Mouse (Mus musculus) olfactory bulb, adult 2 months (tissue): ENCODE measurements around the gene Gm28036. TPM values are rescaled to one million over a fixed set of nuclear protein-coding genes. Genes with fewer than 3 reads are reported as not detected.

Experiments used
- H3K27ac ChIP-seq: fragments of 200-500 bp; 2 replicates; pipeline ENCODE4 v1.5.1; 2012; ENCODE audit warnings: low read depth, low read length; ENCODE audit not compliant: insufficient read depth
- H3K4me1 ChIP-seq: fragments of 200-500 bp; 2 replicates; pipeline ENCODE4 v1.6.1; 2012; ENCODE audit warnings: low read length; ENCODE audit not compliant: control insufficient read depth, insufficient read depth
- H3K4me3 ChIP-seq: fragments of 200-500 bp; 2 replicates; pipeline ENCODE4 v1.5.1; 2012; ENCODE audit warnings: mild to moderate bottlenecking, low read depth, low read length, moderate library complexity; ENCODE audit not compliant: insufficient read depth
- CTCF ChIP-seq: fragments of 200-500 bp; IDR thresholded peaks from 2 replicates; pipeline ENCODE4 v1.5.1; 2012; ENCODE audit warnings: low read depth, mild to moderate bottlenecking, low read length, moderate library complexity; ENCODE audit not compliant: insufficient read depth
- POLR2A ChIP-seq: fragments of 200-500 bp; IDR thresholded peaks from 2 replicates; pipeline ENCODE4 v1.6.1; 2012; ENCODE audit warnings: mild to moderate bottlenecking, low read depth, low read length, moderate library complexity; ENCODE audit not compliant: insufficient read depth
- polyA plus RNA-seq: library from polyadenylated mRNA; stranded (reverse); fragments of >200 nt; gene quantifications from 2 replicates; pipeline ENCODE4 v1.2.4, GENCODE M21; 2012; ENCODE audit warnings: low replicate concordance; ENCODE audit not compliant: missing spikeins, insufficient read depth, insufficient read length

The Gm28036 gene
- polyA plus RNA-seq, 1 experiment: not detected

DNA sequence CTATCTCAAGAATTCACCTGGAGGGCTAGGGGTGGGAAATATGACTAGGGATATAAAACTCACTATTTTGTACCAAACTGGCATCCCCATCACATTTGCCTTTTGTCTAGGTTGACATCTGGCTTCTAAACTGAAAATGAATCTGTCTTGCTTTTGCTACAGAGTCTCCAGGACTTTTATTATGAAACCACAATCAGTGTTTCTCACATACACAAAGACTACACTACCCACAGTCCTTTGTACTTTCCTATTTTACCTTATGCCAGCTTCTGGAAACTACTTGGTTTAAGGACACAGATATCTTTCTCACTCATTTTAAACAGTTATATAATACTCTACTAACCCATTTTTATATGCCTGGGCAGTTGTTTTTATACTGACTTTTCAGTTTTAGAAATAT, 101.4 kb downstream of the Gm28036 start:
- no peaks in the 10 kb centered on the region for H3K4me1 ChIP-seq
- TF ChIP-seq CTCF (no peak), POLR2A (no peak)
- H3K4me3 ChIP-seq: no peak overlapping the region
- no peak overlapping the region for H3K27ac ChIP-seq

Other genes starting within 250 kb of the Gm28036 start
- gene Uqcc1, start 196.8 kb downstream of the Gm28036 start, polyA plus RNA-seq: 136 TPM in 1 of 2 replicates, not detected in the other
- gene Gm15557, start 186.4 kb downstream of the Gm28036 start, polyA plus RNA-seq: not detected in 2 replicates
- gene Gdf5, start 181.7 kb downstream of the Gm28036 start, polyA plus RNA-seq: not detected in 2 replicates
- not detected in 2 replicates for gene Cep250, start 170.6 kb downstream of the Gm28036 start, polyA plus RNA-seq
- not detected in 2 replicates for gene 6430550D23Rik, start 119.1 kb downstream of the Gm28036 start, polyA plus RNA-seq
- not detected in 2 replicates for gene Ergic3, start 119.0 kb downstream of the Gm28036 start, polyA plus RNA-seq
- gene Fer1l4, start 74.1 kb downstream of the Gm28036 start, polyA plus RNA-seq: not detected in 2 replicates
- not detected in 2 replicates for gene Spag4, start 61.9 kb downstream of the Gm28036 start, polyA plus RNA-seq
- not detected in 2 replicates for gene Cpne1, start 15.1 kb downstream of the Gm28036 start, polyA plus RNA-seq
- 391 TPM in 1 of 2 replicates, not detected in the other for gene Rbm12, start 15.1 kb downstream of the Gm28036 start, polyA plus RNA-seq
- not detected in 2 replicates for gene Romo1, start 16.9 kb upstream of the Gm28036 start, polyA plus RNA-seq
- gene Nfs1, start 17.1 kb upstream of the Gm28036 start, polyA plus RNA-seq: not detected in 2 replicates
- 643 TPM in 1 of 2 replicates, not detected in the other for gene Rbm39, start 53.1 kb upstream of the Gm28036 start, polyA plus RNA-seq
- gene Phf20, start 69.4 kb upstream of the Gm28036 start, polyA plus RNA-seq: 586 TPM in 1 of 2 replicates, not detected in the other
- not detected in 2 replicates for gene Cnbd2, start 185.2 kb upstream of the Gm28036 start, polyA plus RNA-seq
- gene Scand1, start 185.6 kb upstream of the Gm28036 start, polyA plus RNA-seq: not detected in 2 replicates